Mouse (Mus musculus) Patski (cell line): ENCODE measurements around the gene Tbc1d13. TPM values are rescaled to one million over a fixed set of nuclear protein-coding genes. Genes with fewer than 3 reads are reported as not detected.
"Not testable (repeated sequence)": the region's sequence is repeated elsewhere in the genome, so short reads cannot be mapped to it uniquely, and the experiment has no call there.

ENCODE experiments used
- ATAC-seq: fragments of 100-300 bp; one replicate; pipeline ENCODE4 v1.8.0; 2021
- CTCF ChIA-PET: fragments of 350-600 bp; sonication (Branson Sonifier 250); formaldehyde crosslinking; loops from one replicate; lab custom pipeline; 2022; ENCODE audit warnings: inconsistent platforms; lab: Charles Lee
- POLR2A ChIA-PET: fragments of 350-600 bp; sonication (Branson Sonifier 250); formaldehyde crosslinking; loops from one replicate; lab custom pipeline; 2022; ENCODE audit warnings: antibody characterized with exemption, inconsistent platforms; lab: Charles Lee
- DNase-seq: peaks from one replicate; pipeline ENCODE4 v3.0.0-alpha.2; 2011; ENCODE audit warnings: low read depth, low spot score
- H3K27me3 ChIP-seq: fragments of 371-371 bp; one replicate; pipeline ENCODE4 v1.5.1; 2021
- CTCF ChIP-seq: fragments of 100-300 bp; IDR thresholded peaks from one replicate; pipeline ENCODE4 v1.5.1; 2021
- in situ Hi-C: fragments of 300-500 bp; cut with MboI; formaldehyde crosslinking; loops from 3 replicates; pipeline ENCODE4 v1.11.1; 2018; ENCODE audit warnings: low pct_unique_long_range_greater_than_20kb, mixed read lengths
- polyA plus RNA-seq: library from polyadenylated mRNA; unstranded; gene quantifications from one replicate; pipeline ENCODE4 v1.2.3, GENCODE M21; 2021

Tbc1d13 gene
- polyA plus RNA-seq, 1 experiment from 2014 or later = 37.9 TPM

GRCm38 (mm10) chr2:30124472-30125274 is 8.9 kb upstream of the Tbc1d13 start, which contains the start of gene Zer1:
Gene Zer1 (minus strand): TSS chr2:30124585.
- DNase-seq (peak; percentile 47), ATAC-seq (peak; percentile 81)
- POLR2A ChIA-PET = interaction anchor here (0.8 to 4.7 kb wide), 5 partner anchors 9 to 140 kb away, joined by 3 to 18 read pairs (median 3); partner anchors contain the start of gene Tbc1d13
- TF ChIP-seq CTCF = no peak
- in situ Hi-C loops = no loop called here
- CTCF ChIA-PET = interaction anchor here (4.0 kb wide), 1 partner anchor 37 kb away, joined by 12 read pairs; no protein-coding TSS in a partner anchor
- no peaks in the 10 kb centered on the region for H3K27me3 ChIP-seq

- DNase-seq (no peak), ATAC-seq (no peak)
- in situ Hi-C loops = no loop called here
- peak; percentile 79 for TF ChIP-seq CTCF
- CTCF ChIA-PET = no interaction called here
- POLR2A ChIA-PET = no interaction called here
- H3K27me3 ChIP-seq = no peaks in the 10 kb centered on the region
These were observed 4.8 kb upstream of the Tbc1d13 start for GRCm38 (mm10) chr2:30128789-30129188.

DNA sequence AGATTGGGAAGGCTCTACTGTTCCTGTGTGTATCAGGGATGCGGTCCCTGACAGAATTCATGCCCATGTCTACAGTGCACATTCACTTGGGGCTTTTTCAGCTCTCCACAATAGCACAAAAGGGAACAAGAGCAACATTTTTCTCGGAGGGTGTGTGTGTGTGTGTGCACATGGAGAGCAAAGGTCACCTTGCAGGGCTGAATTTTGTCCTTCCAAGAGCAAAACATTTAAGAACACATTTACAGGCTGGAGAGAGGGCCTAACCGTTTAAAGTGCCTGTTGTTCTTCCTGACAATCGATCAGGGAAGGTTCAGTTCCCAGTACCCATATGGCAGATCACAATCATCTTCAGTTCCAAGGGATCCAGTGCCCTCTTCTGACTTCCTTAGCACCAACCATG is 3.4 kb upstream of the Tbc1d13 start:
- ATAC-seq = no peak
- no peaks in the 10 kb centered on the region for H3K27me3 ChIP-seq
- no peak for DNase-seq
- ChIA-PET CTCF (interaction anchor here (1.3 to 1.5 kb wide), 2 partner anchors 31 to 41 kb away, joined by 3 to 5 read pairs; partner anchors contain the start of gene Endog), POLR2A (no interaction called here)
- no peak for TF ChIP-seq CTCF
- in situ Hi-C loops = no loop called here

DNA sequence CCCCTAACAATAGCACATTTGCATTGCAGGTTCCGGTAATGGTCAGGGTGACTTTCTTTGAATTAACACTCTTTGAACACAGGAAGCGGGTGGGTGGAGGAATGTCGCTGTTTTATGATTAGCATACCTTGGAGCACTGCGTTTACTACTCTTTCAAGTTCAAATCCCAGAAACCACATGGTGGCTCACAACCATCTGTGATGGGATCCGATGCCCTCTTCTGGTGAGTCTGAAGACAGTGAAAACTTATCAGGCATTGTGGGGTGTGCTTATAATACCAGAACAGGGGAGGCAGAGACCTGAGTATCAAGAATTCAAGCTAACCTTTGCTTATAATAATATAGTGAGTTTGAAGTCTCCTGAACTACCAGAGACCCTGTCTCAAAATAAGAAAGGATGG is 2.3 kb upstream of the Tbc1d13 start:
- CTCF ChIA-PET = not testable (repeated sequence)

DNA sequence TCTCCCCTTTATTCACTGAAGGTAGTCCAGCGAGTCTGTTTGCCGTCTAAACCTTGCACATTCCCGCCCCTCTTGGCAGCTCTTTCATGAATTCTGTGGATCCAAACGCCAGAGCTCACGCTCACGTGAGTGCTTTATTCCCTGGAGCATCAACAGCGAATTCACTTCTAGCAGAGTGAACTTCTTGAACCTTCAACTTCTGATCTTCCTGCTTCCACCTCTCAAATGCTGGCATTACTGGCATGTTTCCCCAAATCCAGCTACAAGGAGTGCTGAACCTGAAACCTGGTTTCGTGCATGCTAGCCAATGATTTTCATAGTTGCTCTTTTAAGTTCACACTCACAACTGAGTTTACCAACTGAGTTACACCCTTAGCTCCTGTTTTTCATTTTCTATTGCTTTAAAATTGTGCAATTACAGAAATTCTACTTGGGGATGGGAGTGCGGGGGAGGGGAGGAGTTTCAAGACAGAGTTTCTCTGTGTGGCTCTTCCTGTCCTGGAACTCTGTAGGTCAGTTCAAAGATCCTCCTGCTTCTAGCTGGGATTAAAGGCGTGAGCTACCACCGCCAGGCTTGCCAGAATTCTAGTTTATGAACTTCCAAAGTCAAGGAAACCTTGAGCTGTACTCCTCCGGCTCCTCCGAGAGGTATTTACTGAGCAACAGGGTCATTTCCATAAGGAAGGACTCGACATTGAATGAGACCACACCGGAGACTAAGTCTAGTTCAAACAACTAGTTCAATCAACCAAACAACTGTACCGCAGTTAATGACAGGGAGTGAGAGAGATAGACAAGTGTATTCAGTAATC is 539 bp upstream of the Tbc1d13 start:
- in situ Hi-C loops = no loop called here

More for the DNA sequence above, 2.3 kb upstream of the Tbc1d13 start:
- ATAC-seq, in situ Hi-C loops, H3K27me3 ChIP-seq, POLR2A ChIA-PET, DNase-seq: not testable (repeated sequence)

GRCm38 (mm10) chr2:30134378-30134711 is 799 bp downstream of the Tbc1d13 start:
- ChIA-PET CTCF (interaction anchor here (1.4 to 2.6 kb wide), 4 partner anchors 10 to 44 kb away, joined by 4 to 8 read pairs (median 6); partner anchors contain the start of gene Spout1), POLR2A (interaction anchor here (0.7 to 4.1 kb wide), 7 partner anchors 10 to 328 kb away, joined by 3 to 18 read pairs (median 5); partner anchors contain the start of genes Endog and Zer1)
- no peak for TF ChIP-seq CTCF
- in situ Hi-C loops = no loop called here
- ATAC-seq (no peak), DNase-seq (no peak)
- H3K27me3 ChIP-seq = no peaks in the 10 kb centered on the region

More for the DNA sequence above, 539 bp upstream of the Tbc1d13 start:
- no peak for DNase-seq
- no peaks in the 10 kb centered on the region for H3K27me3 ChIP-seq
- no peak for TF ChIP-seq CTCF
- ChIA-PET POLR2A (interaction anchor here (0.9 to 4.1 kb wide), 4 partner anchors 9 to 70 kb away, joined by 3 to 18 read pairs (median 10); partner anchors contain the start of gene Zer1), CTCF (interaction anchor here (1.4 to 2.6 kb wide), 4 partner anchors 11 to 29 kb away, joined by 3 to 8 read pairs (median 5); no protein-coding TSS in a partner anchor)
- peak; percentile 44 for ATAC-seq

DNA sequence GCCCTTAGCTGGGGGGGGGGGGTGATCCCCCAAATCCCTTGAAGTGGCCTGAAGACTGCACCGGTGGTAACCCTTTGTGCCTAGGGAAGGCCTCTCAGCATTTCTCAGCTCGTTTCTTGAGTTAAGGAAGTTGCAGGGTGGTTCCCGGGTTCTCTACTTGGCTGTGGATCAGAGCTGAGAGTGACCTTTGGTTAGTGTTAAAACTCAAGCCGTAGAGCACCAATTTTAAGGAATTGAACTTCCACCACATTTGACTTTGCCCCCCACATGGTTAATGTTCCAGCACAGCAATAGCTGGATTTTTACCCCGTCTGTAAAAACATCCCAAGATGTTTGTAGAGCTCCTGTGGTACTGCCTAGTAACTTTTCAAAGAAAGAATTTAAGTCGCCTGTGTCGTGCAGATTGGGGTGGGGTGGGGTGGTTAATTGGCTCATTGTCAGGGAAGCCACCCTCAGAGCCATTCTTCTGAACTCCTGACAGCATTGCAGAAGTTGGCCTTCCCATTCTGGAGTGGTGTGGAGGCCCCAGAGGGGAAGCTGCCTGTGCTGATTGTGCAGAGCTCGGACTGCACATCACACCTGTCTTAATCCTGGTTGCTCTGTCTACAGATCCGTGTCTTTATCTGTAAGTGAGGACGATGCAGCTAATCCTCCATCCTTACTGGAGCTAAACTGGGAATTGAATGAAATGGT is 1.5 kb downstream of the Tbc1d13 start:
- no peak for TF ChIP-seq CTCF
- POLR2A ChIA-PET = interaction anchor here (0.7 to 4.1 kb wide), 6 partner anchors 10 to 328 kb away, joined by 3 to 18 read pairs (median 8); partner anchors contain the start of genes Endog and Zer1
- DNase-seq (no peak), ATAC-seq (no peak)
- in situ Hi-C loops = no loop called here
- H3K27me3 ChIP-seq = no peaks in the 10 kb centered on the region
- CTCF ChIA-PET = interaction anchor here (0.8 to 2.6 kb wide), 7 partner anchors 9 to 225 kb away, joined by 3 to 8 read pairs (median 4); partner anchors contain the start of gene Spout1

- H3K27me3 ChIP-seq = no peaks in the 10 kb centered on the region
- ATAC-seq (no peak), DNase-seq (no peak)
- TF ChIP-seq CTCF = no peak
- CTCF ChIA-PET = interaction anchor here (1.0 kb wide), 1 partner anchor 9 kb away, joined by 3 read pairs; no protein-coding TSS in a partner anchor
- in situ Hi-C loops = no loop called here
- POLR2A ChIA-PET = interaction anchor here (1.9 kb wide), 2 partner anchors 8 to 11 kb away, joined by 6 to 10 read pairs; no protein-coding TSS in a partner anchor
These were observed 2.9 kb downstream of the Tbc1d13 start for GRCm38 (mm10) chr2:30136458-30136857.

DNA sequence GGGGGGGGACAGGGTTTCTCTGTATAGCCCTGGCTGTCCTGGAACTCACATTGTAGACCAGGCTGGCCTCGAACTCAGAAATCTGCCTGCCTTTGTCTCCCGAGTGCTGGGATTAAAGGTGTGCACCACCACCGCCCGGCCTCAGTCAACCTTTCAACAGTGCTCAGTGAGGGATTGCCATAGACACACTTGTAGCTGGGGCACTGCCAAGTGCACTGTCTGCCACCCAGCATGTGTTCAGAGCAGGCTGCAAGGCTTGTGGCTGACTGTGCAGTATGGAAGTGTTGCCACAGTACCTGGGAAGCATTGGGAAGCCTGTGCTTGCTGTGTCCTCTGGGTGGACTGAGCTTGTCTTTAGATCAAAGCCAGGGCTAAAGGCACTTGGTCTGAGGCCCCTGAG is 6.5 kb downstream of the Tbc1d13 start:
- H3K27me3 ChIP-seq, POLR2A ChIA-PET, in situ Hi-C loops, DNase-seq, ATAC-seq: not testable (repeated sequence)
- CTCF ChIA-PET = interaction anchor here (1.0 kb wide), 2 partner anchors 22 kb away, joined by 3 read pairs; no protein-coding TSS in a partner anchor
